Mouse (Mus musculus): ENCODE data around the gene Rras.
A peak's percentile ranks its signal among the peaks of the same experiment; 100 is the strongest.
"Not testable (repeated sequence)": the region's sequence is repeated elsewhere in the genome, so short reads cannot be mapped to it uniquely, and the experiment has no call there.

Gene Rras

GRCm38 (mm10) chr7:44999753-45000152 is 18.0 kb upstream of the Rras start:
- no peak for DNase-seq (ENCODE audit: low spot score in 2 of 2)

- no peak for DNase-seq (ENCODE audit: low spot score in 2 of 2)
Measured at GRCm38 (mm10) chr7:45000539-45001114, 17.1 kb upstream of the Rras start.

GRCm38 (mm10) chr7:45002440-45002839 is 15.3 kb upstream of the Rras start:
- no peak for DNase-seq (ENCODE audit: low spot score in 2 of 2)

DNA sequence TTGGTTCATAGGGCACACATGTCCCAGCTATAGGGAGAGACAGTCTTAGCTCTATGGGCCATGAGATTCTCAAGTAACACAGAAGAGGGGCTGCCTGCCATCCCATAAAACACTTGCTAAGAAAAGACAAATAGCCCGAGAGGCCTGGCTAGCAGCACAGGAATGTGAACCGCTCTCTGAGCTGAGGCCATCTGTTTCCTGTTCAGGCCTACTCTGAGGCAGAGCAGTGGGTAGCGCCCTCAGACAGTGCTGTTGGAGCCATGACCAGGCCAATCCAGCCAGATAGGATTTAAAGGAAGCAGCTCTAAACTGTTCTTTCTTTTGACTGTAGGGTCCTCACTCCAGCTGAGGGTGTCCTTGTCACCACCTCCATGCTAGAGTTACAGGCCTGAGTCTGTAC is 13.2 kb upstream of the Rras start:
- no peak for DNase-seq (ENCODE audit: low spot score in 2 of 2)

- DNase-seq (ENCODE audit: low spot score in 2 of 2): no peak
Measured at GRCm38 (mm10) chr7:45005321-45005992, 12.3 kb upstream of the Rras start.

DNA sequence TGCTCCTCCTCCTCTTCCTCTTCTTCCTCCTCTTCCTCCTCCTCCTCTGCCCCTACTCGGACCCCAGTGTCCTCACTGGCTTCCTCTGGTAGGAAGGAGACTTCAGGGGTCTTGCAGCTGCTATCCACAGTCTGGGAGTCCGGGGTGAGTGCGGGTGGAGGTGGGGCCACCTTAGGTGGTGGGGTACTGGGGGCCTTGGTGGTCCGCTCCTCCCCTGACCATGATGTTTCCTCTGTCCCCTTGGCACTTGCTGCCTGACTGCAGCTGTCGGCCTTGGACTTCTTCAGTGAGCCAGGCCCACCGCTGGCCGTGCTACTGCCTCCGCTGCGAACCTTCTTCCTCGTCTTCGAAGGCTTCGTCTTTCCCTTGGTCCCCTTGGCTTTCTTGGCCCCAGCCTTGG is 11.3 kb upstream of the Rras start:
- DNase-seq (ENCODE audit: low spot score in 2 of 2): no peak

- no peak for DNase-seq (ENCODE audit: low spot score in 2 of 2)
Measured at GRCm38 (mm10) chr7:45007141-45007540, 10.6 kb upstream of the Rras start.

DNA sequence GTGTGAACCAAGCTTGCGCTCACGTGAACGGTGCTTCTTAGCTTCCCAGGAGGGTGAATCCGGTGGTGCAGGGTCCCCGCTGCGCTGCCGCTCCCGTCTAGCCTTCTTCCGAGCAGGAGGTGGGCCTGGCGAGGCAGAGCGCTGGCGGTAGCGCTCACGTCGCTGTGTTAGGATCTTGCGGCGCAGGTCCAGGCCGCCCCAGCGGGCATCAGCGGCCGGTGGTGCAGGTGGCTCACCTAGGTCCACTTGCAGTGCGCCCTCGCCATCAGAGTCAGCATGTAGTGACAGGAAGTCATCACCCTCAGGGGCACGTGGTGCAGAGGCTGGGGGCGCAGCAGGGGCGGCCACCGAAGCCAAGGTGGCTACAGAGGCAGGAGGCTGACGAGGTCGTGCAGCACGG is 9.9 kb upstream of the Rras start:
- DNase-seq (ENCODE audit: low spot score in 2 of 2): no peak

DNA sequence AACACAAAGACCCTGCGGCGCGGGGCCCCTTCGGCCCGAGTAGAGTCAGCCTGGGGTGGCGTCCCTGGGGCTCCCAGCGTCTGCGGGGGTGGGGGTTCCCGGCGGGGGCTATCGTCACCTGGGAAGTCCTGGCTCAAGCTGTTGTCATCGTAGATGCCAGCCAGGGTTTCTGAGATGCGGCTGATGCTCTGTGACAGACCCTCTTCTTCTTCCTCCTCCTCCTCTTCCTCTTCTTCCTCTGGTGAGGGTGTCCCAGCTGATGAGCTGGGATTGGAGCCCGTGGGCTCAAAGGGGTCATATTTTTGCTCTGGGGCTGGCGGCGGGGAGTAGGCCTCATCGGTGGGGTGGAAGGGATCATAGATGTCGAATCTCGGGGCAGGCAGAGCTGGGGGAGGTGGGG is 9.3 kb upstream of the Rras start:
- no peak for DNase-seq (ENCODE audit: low spot score in 2 of 2)

DNA sequence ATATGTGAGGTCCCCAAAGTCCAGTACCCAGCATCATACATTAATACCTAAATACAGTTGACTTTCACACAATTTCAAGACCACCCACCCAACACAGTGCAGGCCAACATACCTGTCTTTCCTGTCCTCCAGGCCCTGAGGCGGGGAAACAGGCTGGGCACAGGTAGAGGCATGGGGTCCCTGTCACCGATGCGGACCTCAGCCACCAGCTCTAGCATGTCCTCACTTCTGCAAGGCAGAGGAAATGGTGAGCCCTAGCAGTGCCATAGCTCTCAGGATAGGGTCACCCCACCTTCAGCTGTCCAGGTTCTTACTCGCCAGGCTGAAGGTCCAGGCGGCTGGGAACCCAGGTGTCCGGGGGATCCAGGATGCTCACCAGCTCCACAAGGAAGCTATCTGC is 5.8 kb upstream of the Rras start:
- no peak for DNase-seq (ENCODE audit: low spot score in 2 of 2)

- DNase-seq (ENCODE audit: low spot score in 2 of 2): no peak
Measured at GRCm38 (mm10) chr7:45012824-45013223, 4.9 kb upstream of the Rras start.

DNA sequence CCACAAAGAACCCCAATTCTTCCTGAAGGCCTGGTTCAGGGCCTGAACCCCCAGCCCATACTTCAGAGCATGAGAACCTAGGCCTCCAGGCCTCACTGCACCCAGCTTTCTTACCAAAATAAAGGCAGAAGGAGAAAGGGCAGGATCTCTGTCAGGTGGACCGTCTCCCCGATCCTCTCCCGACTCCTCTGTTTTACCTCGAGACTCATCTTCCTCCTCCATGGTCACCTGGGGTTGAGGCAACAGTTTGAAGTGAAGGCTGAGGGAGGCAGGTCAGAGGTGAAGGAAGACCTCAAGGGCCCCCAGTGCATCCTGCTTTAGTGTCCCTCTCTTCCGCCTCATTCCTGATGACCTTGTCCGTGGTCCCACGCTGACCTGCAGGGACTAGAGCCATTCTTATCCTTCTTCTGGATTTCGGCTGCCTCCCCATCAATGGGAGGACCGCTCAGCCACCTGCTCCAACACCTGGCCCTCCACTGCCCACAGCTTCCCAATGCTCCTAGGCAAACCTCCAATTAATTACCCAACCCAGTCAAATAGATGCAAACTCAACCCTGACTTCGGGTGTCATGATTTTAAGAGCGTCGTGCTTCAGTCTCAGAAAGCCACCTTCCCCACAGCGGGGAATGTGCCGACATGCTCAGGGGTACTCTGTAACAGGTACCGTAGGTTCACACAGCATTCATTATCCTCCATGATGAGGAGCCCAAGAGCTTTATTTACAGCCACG is 4.2 kb upstream of the Rras start:
- DNase-seq (ENCODE audit: low spot score in 2 of 2): no peak

DNA sequence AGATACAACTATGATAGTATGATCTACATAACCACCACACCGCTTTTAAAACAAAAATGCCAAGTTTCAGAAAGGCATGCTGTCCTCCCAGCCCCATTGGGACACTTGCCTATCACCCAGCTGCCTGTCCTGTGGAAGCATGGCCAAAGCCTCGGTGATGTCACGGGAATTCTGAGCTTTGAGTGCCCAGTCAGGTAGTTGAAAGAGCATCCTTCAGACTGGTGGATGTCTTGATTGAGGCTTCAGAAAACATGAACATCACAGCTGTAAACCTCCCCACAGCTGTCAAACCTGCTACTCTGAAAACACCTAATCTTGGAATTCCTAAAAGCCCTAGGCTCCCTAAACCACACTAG is 3.7 kb upstream of the Rras start:
- no peak for DNase-seq (ENCODE audit: low spot score in 2 of 2)

- peak in 1 of 2 experiments; percentile 28 for DNase-seq (ENCODE audit: low spot score in 2 of 2)
Measured at GRCm38 (mm10) chr7:45015344-45015956, 2.3 kb upstream of the Rras start.

- peak; percentile 99 to 100 for DNase-seq (ENCODE audit: low spot score in 2 of 2)
Measured at GRCm38 (mm10) chr7:45015957-45016612, 1.7 kb upstream of the Rras start, which contains the start of gene Scaf1. Scaf1 (minus strand) TSS chr7:45016363.

DNA sequence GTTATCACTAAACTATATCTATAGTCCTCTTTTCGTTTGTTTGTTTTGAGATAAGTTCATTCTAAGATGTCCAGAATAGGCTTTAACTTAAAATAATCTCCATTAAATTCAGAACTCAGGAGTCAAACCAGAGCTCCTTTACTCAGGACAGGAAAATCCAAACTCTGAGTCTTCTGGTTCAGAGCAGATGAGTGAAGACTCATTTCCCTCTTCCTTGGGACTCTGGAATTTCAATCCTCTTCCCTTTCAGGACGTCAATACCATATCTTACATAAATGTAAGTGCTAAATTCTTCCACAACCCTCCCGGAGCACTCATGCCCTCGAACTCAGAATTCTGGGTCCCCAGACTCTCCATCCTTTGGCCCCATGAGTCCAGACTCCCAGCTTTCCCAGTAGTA is 1.0 kb upstream of the Rras start:
- DNase-seq (ENCODE audit: low spot score in 2 of 2): no peak

DNA sequence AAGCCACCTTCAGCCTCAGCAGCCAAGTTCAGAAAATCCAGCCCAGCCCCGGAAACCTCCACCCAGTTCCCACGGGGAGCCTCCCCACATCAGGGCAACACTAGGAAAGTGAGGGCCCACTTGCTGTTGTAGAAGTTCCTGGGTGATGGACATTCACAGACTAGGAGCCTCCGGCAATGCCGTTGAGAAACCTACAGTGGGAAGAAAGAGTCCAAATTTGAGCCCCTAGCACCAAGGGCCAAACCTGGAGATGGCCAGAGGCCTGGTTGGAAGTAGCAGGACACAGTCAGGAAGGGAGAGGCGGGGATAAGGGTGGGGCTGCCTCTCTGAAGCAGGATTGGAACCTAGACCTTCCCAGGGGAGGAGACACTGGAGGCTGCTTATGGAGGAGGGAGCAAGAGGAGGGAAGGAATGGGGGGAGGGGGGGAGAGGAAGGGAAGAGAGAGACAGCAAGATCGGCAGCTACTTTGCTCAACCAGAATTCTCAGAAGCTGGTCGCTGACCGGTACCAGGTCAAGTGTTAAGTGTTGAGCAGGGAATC is 1.3 kb downstream of the Rras start:
- DNase-seq (ENCODE audit: low spot score in 2 of 2): no peak

DNA sequence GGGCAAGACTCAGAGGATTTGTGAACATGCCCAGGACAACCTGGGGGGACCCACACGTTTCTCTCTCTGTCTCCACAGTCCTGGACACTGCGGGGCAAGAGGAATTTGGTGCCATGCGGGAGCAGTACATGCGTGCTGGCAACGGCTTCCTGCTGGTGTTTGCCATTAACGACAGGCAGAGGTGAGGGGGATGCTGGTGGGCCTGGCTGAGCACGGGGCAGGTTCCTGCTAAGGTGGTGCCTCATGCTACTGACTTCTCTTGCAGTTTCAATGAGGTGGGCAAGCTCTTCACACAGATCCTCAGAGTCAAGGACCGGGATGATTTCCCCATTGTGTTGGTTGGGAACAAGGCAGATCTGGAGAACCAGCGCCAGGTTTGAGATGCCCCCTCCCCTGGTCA is 2.5 kb downstream of the Rras start:
- no peak for DNase-seq (ENCODE audit: low spot score in 2 of 2)

DNA sequence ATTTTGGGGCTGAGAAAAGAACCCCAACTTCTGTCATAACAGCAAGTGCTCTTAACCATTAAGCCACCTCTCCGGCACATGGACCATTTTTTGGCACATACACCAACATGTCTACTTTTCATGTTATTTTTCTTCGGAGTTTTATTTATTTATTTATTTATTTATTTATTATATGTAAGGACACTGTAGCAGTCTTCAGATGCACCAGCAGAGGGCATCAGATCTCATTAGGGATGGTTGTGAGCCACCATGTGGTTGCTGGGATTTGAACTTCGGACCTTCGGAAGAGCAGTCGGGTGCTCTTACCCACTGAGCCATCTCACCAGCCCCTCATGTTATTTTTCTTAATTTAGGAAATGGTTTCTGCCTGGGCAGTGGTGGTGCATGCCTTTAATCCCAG is 6.0 kb downstream of the Rras start:
- not testable (repeated sequence) for DNase-seq (ENCODE audit: low spot score in 2 of 2)

- no peak for DNase-seq (ENCODE audit: low spot score in 2 of 2)
Measured at GRCm38 (mm10) chr7:45024281-45025248, 6.8 kb downstream of the Rras start.
